Mouse (Mus musculus) mouse embryonic stem cell (cell line): ENCODE measurements at regions not wholly inside any gene's neighbourhood (a gene's known extent, or its start where the extent isn't known, plus 50 kb on each side); places are given as distances from the start of the nearest gene placed in this dataset.

ENCODE experiments used
- in situ Hi-C, 2 experiments: fragments of 300-500 bp; cut with MboI; formaldehyde crosslinking; loops; 1 replicate in 1 of 2; 3 replicates in 1 of 2; pipeline ENCODE4 v1.14.3; 2019 to 2020; ENCODE audit warnings: low sequenced_read_pairs in 2 of 2, low pct_unique_long_range_greater_than_20kb in 1 of 2, mixed read lengths in 1 of 2; ENCODE audit not compliant: unreplicated experiment in 1 of 2

GRCm38 (mm10) chr14:25064190-25064947 is 394.6 kb upstream of the Zmiz1 start:
- in situ Hi-C loops = no loop called here

DNA sequence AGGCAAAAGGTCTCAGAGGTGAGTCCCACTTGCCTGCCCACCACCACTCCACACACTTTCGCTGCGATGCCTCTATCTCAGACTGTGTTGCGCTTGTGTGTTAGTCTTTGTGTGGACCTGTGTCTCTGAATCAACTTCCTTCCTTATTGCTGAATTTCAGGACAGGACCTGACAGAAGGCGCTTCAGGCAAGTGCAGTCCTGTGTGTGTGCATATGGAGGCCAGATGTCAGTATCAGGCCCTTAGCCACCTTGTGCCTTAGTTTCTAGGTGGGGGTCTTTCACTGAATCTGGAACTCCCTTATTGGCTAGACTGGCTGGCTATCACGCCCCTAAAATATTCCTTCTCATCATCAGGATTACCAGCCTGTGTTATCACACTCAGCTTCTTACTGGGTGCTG is 391.6 kb upstream of the Zmiz1 start:
- in situ Hi-C loops = no loop called here

GRCm38 (mm10) chr14:25068430-25068829 is 390.6 kb upstream of the Zmiz1 start:
- in situ Hi-C loops = no loop called here

- in situ Hi-C loops = no loop called here
These were observed 385.8 kb upstream of the Zmiz1 start for GRCm38 (mm10) chr14:25073143-25073542.

DNA sequence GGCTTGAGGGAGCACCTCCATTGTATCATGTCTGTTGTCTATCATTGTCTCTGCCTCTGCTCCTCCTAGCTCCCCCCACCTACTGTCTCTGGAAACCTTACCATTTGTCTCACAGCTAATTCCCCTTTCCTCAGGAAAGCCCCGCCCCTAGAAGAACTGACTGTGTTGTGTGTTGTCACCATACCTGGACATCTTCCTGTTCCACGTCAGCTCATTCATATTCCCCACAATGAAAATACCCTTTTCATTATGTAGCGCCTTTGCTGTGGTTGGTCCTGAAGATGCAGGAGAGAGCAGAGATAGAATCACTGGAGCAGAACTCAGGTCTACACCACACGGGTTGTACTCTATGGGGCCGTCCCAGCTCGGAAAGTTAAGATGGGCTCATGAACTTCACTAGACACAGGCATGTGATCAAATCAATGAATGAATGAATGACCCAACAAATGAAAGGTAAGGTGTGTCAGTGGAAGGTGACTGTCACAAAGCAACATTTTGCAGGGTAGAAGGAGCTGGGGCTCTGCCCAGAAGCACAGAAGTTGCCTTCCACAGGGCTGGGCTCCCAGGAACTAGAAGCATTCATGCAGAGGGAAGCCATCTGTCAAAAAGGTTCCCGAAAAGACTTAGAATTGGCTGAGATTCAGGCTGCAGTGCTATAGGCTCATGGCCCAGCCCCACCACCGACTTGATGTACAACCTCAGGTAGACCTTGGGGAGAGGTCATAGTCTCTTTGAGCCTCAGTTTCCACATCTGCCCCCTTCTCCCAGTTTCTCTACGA is 384.8 kb upstream of the Zmiz1 start:
- in situ Hi-C loops = no loop called here

DNA sequence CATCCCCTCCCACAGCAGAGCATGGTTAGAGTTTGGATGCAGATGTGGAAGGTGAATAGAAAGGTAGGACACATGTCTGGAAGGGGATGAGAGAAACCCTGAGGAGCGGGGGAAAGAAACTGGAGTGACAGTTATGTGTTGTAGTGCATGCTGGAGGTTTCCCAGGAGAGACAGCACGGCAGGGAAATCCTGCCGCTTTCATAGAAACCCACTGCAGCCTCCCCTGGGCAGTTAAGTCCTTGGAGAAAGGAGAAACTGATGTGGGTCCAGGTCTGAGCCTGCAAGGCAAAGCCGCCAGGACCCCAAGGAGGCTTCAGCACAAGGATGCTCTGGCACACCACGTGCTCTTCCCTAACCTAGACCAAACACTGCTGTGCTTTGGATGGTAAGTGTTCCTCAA is 384.1 kb upstream of the Zmiz1 start:
- in situ Hi-C loops = no loop called here

DNA sequence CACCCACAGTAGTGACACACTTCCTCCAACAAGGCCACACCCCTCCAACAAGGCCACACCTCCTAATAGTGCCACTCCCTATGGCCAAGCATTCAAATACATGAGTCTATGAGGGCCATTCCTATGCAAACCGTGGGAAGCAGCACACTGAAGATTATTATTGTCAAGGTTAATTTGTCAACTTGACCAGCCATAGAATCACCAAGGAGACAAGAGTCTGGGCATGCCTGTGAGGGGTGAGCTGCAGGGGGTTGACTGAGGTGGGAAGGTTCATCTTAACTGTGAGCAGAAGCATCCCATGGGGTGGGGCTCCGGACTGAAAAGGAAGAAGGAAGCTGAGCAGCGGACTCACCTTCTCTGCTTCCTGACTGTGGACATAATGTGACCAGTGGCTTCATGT is 378.6 kb upstream of the Zmiz1 start:
- in situ Hi-C loops = no loop called here

DNA sequence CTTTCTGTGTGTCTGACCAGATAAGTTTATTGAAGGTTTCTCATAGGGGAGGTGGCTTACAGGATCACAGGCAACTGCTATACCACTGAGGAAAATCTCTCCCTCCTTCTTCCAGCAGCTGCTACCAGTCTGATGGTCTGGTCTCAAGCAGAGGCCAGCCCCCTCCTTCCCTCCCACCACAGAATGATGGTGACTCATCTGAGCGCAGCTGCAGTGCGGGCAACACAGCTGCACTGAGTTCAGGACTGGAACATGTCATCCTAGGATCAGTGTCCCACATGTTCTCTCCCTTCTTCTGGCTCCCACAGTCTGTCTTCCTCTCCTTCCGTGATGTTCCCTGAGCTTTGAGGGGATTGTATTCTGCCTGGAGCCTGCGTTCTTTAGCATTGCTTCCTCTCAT is 375.1 kb upstream of the Zmiz1 start:
- in situ Hi-C loops = no loop called here

DNA sequence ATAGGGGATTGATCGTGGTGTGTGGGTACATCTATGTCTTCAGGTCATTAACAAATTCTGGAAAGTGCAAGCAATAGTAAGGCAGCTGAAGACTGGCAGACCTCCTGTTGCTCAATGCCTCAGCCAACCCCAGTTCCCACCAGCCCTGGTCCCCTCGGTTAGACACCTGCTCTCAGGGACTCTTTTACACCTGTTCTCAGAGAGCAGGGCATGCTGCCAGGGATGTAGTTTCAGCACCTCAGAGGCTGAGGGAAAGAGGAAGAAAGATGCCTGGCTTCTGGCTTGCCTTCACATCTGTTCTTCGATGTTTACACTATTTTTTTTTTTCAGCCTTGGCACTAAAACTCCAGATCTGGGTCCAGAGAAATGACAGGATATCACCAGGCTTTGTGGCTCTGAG is 362.2 kb upstream of the Zmiz1 start:
- in situ Hi-C loops = no loop called here

DNA sequence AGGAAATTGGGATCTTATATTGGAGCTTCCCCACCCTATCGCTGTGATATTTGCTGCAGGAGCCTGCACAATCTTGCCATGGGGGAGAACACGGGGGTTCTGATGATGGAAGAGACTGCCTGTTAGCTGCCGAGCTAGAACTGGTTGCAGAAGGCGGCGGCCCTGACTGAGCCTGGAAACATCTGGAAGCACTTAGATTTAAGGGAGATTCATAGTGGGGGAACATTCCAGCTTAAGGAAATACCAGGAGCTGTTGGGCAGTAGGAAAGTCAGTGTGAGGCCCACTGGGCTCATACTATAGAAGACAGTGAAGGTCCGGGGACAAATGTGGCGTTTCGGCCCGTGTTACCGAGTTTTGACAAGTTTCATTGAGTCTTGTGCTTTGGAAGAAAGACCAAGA is 353.6 kb upstream of the Zmiz1 start:
- in situ Hi-C loops = no loop called here

DNA sequence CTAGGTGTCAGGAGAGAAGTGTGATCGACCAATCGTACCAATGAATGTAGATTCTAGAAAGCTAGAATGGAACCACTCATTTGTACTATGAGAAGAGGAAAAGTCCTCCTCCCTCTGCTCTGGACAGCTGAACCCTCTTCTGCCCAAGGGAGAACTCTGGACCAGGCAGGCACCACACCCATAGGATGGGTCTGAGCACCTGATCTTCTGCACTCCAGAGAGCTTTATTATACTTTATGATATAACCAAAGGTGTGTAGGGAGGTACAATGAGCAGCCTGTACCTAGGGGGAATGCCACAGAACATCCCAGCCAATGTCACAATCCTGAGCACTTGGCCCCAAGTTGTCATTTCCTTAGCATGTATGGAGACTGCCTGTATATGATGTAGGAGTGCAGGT is 352.5 kb upstream of the Zmiz1 start:
- in situ Hi-C loops = no loop called here

DNA sequence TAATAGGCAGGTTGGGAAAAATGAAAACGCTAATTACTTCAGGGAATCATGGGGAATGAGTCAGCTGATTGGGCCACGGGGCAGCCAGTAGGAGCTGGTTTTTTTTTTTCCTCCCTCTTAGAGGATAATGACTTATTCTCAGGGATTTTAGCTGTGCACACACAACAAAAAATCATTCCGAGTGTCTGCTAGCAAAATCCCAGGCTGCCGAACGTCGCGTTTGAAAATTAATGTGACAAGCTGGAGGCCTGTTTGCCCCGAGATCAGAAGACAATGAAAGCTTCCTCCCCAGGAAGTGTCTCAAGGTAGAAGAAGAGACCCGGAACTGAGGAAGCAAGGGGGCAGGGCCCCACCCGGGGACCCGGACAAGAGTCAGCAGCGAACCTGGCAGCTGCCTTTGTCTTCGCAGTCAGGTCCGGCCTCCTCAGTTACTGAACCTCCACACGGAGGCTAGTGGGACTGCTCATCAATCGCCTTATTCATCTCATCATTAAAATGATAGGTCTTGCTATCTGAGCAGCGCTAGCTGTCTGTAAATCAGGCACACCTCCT is 350.8 kb upstream of the Zmiz1 start:
- in situ Hi-C loops = no loop called here

- in situ Hi-C loops = no loop called here
These were observed 350.2 kb upstream of the Zmiz1 start for GRCm38 (mm10) chr14:25108701-25109290.

GRCm38 (mm10) chr14:25109691-25110090 is 349.3 kb upstream of the Zmiz1 start:
- in situ Hi-C loops = no loop called here

GRCm38 (mm10) chr14:25112832-25113231 is 346.2 kb upstream of the Zmiz1 start:
- in situ Hi-C loops = no loop called here

GRCm38 (mm10) chr14:25113326-25113725 is 345.7 kb upstream of the Zmiz1 start:
- in situ Hi-C loops = no loop called here

GRCm38 (mm10) chr14:25116424-25116823 is 342.6 kb upstream of the Zmiz1 start:
- in situ Hi-C loops = no loop called here

DNA sequence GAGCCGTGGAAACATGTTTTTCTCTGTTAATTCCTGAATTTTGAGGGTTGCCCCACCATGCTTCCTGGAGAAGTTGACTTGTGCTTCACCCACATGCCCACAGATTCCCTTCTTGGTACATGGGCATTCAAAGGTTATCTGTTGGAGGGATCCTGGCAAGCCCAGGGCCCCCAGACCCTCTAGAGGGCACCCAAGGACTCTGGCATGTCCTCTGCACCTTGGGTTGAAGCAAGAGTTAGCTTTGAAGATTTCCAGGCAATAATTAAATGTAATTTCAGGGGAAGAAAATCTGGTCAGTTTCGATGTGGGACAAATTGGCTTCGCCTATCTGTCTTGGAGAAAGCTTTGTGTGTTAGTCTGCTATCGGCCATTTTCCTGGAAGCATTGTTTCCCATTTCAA is 339.0 kb upstream of the Zmiz1 start:
- in situ Hi-C loops = no loop called here

DNA sequence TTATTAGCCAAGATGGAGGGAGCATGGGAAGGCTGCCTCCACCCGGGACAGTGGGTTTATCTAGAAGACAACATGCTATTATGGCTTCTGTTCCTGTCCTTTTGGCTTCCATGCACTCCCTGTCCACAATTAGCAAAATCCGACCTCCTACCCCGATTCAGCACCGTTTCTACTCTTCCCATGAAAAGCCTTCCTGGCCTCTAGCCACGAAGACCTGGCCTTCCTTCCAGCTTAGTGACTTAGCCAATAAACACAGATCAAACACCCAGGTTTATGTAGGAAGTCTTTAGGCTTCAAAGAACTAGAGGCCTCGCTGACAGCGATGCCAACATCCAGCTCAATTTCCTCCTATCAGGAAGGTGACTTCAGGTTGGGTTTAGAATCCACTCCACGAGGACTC is 338.5 kb upstream of the Zmiz1 start:
- in situ Hi-C loops = no loop called here
